Mouse (Mus musculus) heart, adult 2 months (tissue): Measurements from ENCODE around the gene Btbd3.

ENCODE experiments used
- CTCF ChIP-seq: fragments of 200-600 bp; IDR thresholded peaks from 2 replicates; pipeline ENCODE4 v1.8.1; 2022; ENCODE audit warnings: antibody characterized with exemption, mild to moderate bottlenecking, moderate library complexity
- POLR2A ChIP-seq: fragments of 200-500 bp; IDR thresholded peaks from 2 replicates; pipeline ENCODE4 v1.6.1; 2011; ENCODE audit warnings: mild to moderate bottlenecking, low read depth, low read length, control low read depth; ENCODE audit not compliant: insufficient read depth

DNA sequence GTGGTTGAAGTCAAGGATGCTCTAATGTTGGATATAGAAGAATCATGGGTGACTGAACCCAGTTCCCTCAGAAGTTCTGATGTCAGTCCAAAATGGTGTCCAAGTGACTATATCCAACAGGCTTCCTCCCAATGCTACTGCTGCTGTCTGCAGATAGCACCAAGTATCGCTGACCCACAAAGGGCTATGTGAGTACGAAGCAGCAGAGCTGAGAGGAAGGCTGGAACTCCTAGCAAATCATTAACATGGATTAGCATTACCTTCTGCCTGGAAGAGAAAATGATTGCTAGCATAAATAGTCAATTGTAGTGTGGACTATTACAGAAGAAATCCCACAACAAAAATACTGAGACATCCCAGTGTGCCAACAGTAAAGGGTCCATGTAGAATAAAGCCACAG, 33.8 kb downstream of the Btbd3 start:
- no peak for TF ChIP-seq CTCF
- no peak for TF ChIP-seq POLR2A
